Mouse (Mus musculus) brain, adult 2 months (tissue): ENCODE data around the gene Olfr1148.

ENCODE experiments used
- DNase-seq: peaks from one replicate; pipeline ENCODE4 v3.0.0; 2011; ENCODE audit warnings: low read depth, low spot score

Olfr1148 gene

GRCm38 (mm10) chr2:87830233-87830632, at the start of gene Olfr1148:
Olfr1148 (plus strand) TSS chr2:87830533.
- no peak for DNase-seq

GRCm38 (mm10) chr2:87800292-87800691, 30.0 kb upstream of the Olfr1148 start, which contains the start of gene Olfr1143:
Olfr1143 (plus strand) TSS chr2:87800592.
- DNase-seq: no peak

- DNase-seq: no peak
Measured at GRCm38 (mm10) chr2:87809522-87809921, 20.8 kb upstream of the Olfr1148 start, which contains the start of gene Olfr1145. Olfr1145 (plus strand) TSS chr2:87809822.

- no peak for DNase-seq
Measured at GRCm38 (mm10) chr2:87843693-87844092, 13.4 kb downstream of the Olfr1148 start, which contains the start of gene Olfr1150-ps1. Olfr1150-ps1 (plus strand) TSS chr2:87843993.

- no peak for DNase-seq
Measured at GRCm38 (mm10) chr2:87855562-87855961, 25.2 kb downstream of the Olfr1148 start, which contains the start of gene Olfr1151. Olfr1151 (plus strand) TSS chr2:87855862.

- no peak for DNase-seq
Measured at GRCm38 (mm10) chr2:87866192-87866591, 35.9 kb downstream of the Olfr1148 start, which contains the start of gene Olfr1152. Olfr1152 (plus strand) TSS chr2:87866492.
